In genomic region chr7:49452274-49452673, GRCm38 (mm10) we compare ENCODE assay signal across 31 mouse cellular contexts.
DNase-seq lines count a peak whose midpoint lies in the region; ATAC-seq and TF ChIP-seq lines count a peak whose summit lies in the region.
"Had no signal": no experiment of that assay in that cellular context is flagged by ENCODE, and none has a peak within 500 bp of the region (broad histone marks: within the 10 kb centered on the region; RNA-seq: fewer than 3 reads in every experiment).

No protein-coding gene starts in this region.

- intact Hi-C loops in heart, adult 2 months (cut with DNase I) = no loop called here
- intact Hi-C loops in heart, postnatal 36 days (cut with DNase I) = no loop called here

- no peaks in the 10 kb centered on the region for H3K27me3 ChIP-seq in intestine, embryonic 14.5 days (replicated peaks; ENCODE audit: control insufficient read depth, insufficient read depth, low read length)
- H3K27me3 ChIP-seq in intestine, postnatal 0 days (replicated peaks; ENCODE audit: control insufficient read depth, insufficient read depth, low read length) = no peaks in the 10 kb centered on the region
- H3K27me3 ChIP-seq in stomach, embryonic 14.5 days (ENCODE audit: control insufficient read depth, insufficient read depth, low read length) = no peaks in the 10 kb centered on the region
- no peaks in the 10 kb centered on the region for H3K27me3 ChIP-seq in stomach, postnatal 0 days (ENCODE audit: control insufficient read depth, insufficient read depth, low read length)
- H3K27me3 ChIP-seq in embryonic facial prominence, embryonic 10.5 days (replicated peaks; ENCODE audit: low read depth, poor library complexity, severe bottlenecking) = peaks cover 53% of the 10 kb centered on the region
- no peaks in the 10 kb centered on the region for H3K27me3 ChIP-seq in stomach, embryonic 16.5 days (ENCODE audit: control insufficient read depth, insufficient read depth, low read length)
- no peaks in the 10 kb centered on the region for H3K27me3 ChIP-seq in heart, adult 2 months (ENCODE audit: control insufficient read depth, insufficient read depth, low read length)
- H3K27me3 ChIP-seq: hindbrain, embryonic 13.5 days; liver, embryonic 12.5 days; midbrain, embryonic 15.5 days; neural tube, embryonic 15.5 days had no signal

- H3K4me2 ChIP-seq in intestine, embryonic 14.5 days (ENCODE audit: low read length) = peak overlapping the region; percentile 42
- no peak overlapping the region for H3K4me2 ChIP-seq in intestine, postnatal 0 days (replicated peaks; ENCODE audit: low read depth)
- peak overlapping the region; percentile 25; the same call in 1 of the 2 replicates for H3K4me2 ChIP-seq in stomach, embryonic 14.5 days (replicated peaks; ENCODE audit: low read depth, low read length)
- no peak overlapping the region for H3K4me2 ChIP-seq in stomach, postnatal 0 days (replicated peaks; ENCODE audit: low read depth)
- H3K4me2 ChIP-seq in stomach, embryonic 16.5 days (ENCODE audit: low read depth, low read length) = peak overlapping the region; percentile 13; the same call in 1 of the 2 replicates
- H3K4me2 ChIP-seq: embryonic facial prominence, embryonic 15.5 days; forebrain, embryonic 13.5 days; hindbrain, embryonic 13.5 days; limb, embryonic 12.5 days; liver, embryonic 12.5 days; midbrain, embryonic 15.5 days; neural tube, embryonic 15.5 days had no signal

- no peak for TF ChIP-seq CTCF in intestine, postnatal 0 days (IDR thresholded peaks at IDR 0.05; ENCODE audit: low read depth)
- TF ChIP-seq CTCF in stomach, postnatal 0 days (IDR thresholded peaks at IDR 0.05; ENCODE audit: low read depth) = no peak
- no peak for TF ChIP-seq CTCF in heart, adult 2 months (IDR thresholded peaks at IDR 0.05)

- H3K27ac ChIP-seq in intestine, embryonic 14.5 days (ENCODE audit: low read depth) = peak overlapping the region; percentile 9; the same call in 1 of the 2 replicates
- H3K27ac ChIP-seq in intestine, postnatal 0 days (ENCODE audit: low read depth, low read length) = no peak overlapping the region
- no peak overlapping the region for H3K27ac ChIP-seq in stomach, embryonic 14.5 days (ENCODE audit: low read length)
- no peak overlapping the region for H3K27ac ChIP-seq in stomach, postnatal 0 days (replicated peaks)
- peak overlapping the region; percentile 37; the same call in 1 of the 2 replicates for H3K27ac ChIP-seq in embryonic facial prominence, embryonic 10.5 days (replicated peaks)
- H3K27ac ChIP-seq in stomach, embryonic 16.5 days (ENCODE audit: low read length) = no peak overlapping the region
- H3K27ac ChIP-seq in heart, adult 2 months = no peak overlapping the region
- H3K27ac ChIP-seq: embryonic facial prominence, embryonic 15.5 days; forebrain, embryonic 13.5 days; hindbrain, embryonic 13.5 days; limb, embryonic 12.5 days; liver, embryonic 12.5 days; macrophage; midbrain, embryonic 15.5 days; neural tube, embryonic 15.5 days had no signal

- peaks cover 23% of the 10 kb centered on the region for H3K4me1 ChIP-seq in intestine, embryonic 14.5 days (replicated peaks; ENCODE audit: control insufficient read depth, insufficient read depth, low read length)
- no peaks in the 10 kb centered on the region for H3K4me1 ChIP-seq in intestine, postnatal 0 days (replicated peaks; ENCODE audit: control insufficient read depth, insufficient read depth, low read length)
- H3K4me1 ChIP-seq in stomach, embryonic 14.5 days (ENCODE audit: control insufficient read depth, insufficient read depth, low read length) = peaks cover 31% of the 10 kb centered on the region
- no peaks in the 10 kb centered on the region for H3K4me1 ChIP-seq in stomach, postnatal 0 days (replicated peaks; ENCODE audit: control insufficient read depth, insufficient read depth)
- peaks cover 48% of the 10 kb centered on the region for H3K4me1 ChIP-seq in embryonic facial prominence, embryonic 10.5 days
- H3K4me1 ChIP-seq in stomach, embryonic 16.5 days (ENCODE audit: control insufficient read depth, insufficient read depth, low read length) = peaks cover 34% of the 10 kb centered on the region
- H3K4me1 ChIP-seq in heart, adult 2 months (ENCODE audit: control insufficient read depth, insufficient read depth, low read length) = no peaks in the 10 kb centered on the region

- H3K36me3 ChIP-seq in intestine, embryonic 14.5 days (ENCODE audit: control insufficient read depth, insufficient read depth, low read length) = peaks cover 33% of the 10 kb centered on the region
- peaks cover 36% of the 10 kb centered on the region for H3K36me3 ChIP-seq in intestine, postnatal 0 days (ENCODE audit: control insufficient read depth, insufficient read depth)
- peaks cover 17% of the 10 kb centered on the region for H3K36me3 ChIP-seq in stomach, embryonic 14.5 days (ENCODE audit: control insufficient read depth, insufficient read depth, low read length)
- no peaks in the 10 kb centered on the region; the same call in 1 of the 2 replicates for H3K36me3 ChIP-seq in stomach, postnatal 0 days (ENCODE audit: control insufficient read depth, insufficient read depth, low read length)
- peaks cover 7% of the 10 kb centered on the region; the same call in 1 of the 2 replicates for H3K36me3 ChIP-seq in embryonic facial prominence, embryonic 10.5 days (replicated peaks)
- H3K36me3 ChIP-seq in stomach, embryonic 16.5 days (ENCODE audit: control insufficient read depth, insufficient read depth, low read length) = no peaks in the 10 kb centered on the region
- H3K36me3 ChIP-seq in heart, adult 2 months (ENCODE audit: control insufficient read depth, insufficient read depth, low read length) = no peaks in the 10 kb centered on the region
- H3K36me3 ChIP-seq: embryonic facial prominence, embryonic 15.5 days; G1E; limb, embryonic 12.5 days had no signal

- no peak for DNase-seq in intestine, embryonic 14.5 days (ENCODE audit: low spot score)
- DNase-seq in stomach, postnatal 0 days (ENCODE audit: low spot score) = no peak
- no peak for DNase-seq in embryonic facial prominence, embryonic 10.5 days (ENCODE audit: low spot score)
- DNase-seq in heart, adult 2 months = no peak
- DNase-seq in heart, postnatal 36 days = no peak
- DNase-seq: adrenal gland, postnatal 36 days; B cell, adult 2 months; cerebellum, adult 18-20 months; gastrocnemius, postnatal 25 days; heart, adult 18-20 months; heart, postnatal 14 days; kidney, adult 2 months; kidney, postnatal 4 days; layer of hippocampus, postnatal 36 days; liver, postnatal 0 days; retina, postnatal 1 day; right cerebral cortex, postnatal 25 days had no signal

- no peaks in the 10 kb centered on the region for H3K9me3 ChIP-seq in intestine, embryonic 14.5 days (ENCODE audit: control insufficient read depth, low read length)
- no peaks in the 10 kb centered on the region for H3K9me3 ChIP-seq in intestine, postnatal 0 days (ENCODE audit: control insufficient read depth)
- no peaks in the 10 kb centered on the region for H3K9me3 ChIP-seq in stomach, embryonic 14.5 days (ENCODE audit: control insufficient read depth, low read depth, low read length)
- no peaks in the 10 kb centered on the region for H3K9me3 ChIP-seq in stomach, postnatal 0 days (ENCODE audit: control insufficient read depth, low read length)
- H3K9me3 ChIP-seq in embryonic facial prominence, embryonic 10.5 days = no peaks in the 10 kb centered on the region
- no peaks in the 10 kb centered on the region for H3K9me3 ChIP-seq in stomach, embryonic 16.5 days (replicated peaks; ENCODE audit: control insufficient read depth, low read length)
- H3K9me3 ChIP-seq: embryonic facial prominence, embryonic 15.5 days; forebrain, embryonic 13.5 days; hindbrain, embryonic 13.5 days; limb, embryonic 12.5 days; liver, embryonic 12.5 days; midbrain, embryonic 10.5 days; midbrain, embryonic 15.5 days; neural tube, embryonic 15.5 days had no signal

- H3K9ac ChIP-seq in intestine, embryonic 14.5 days (ENCODE audit: low read length) = no peak overlapping the region
- no peak overlapping the region for H3K9ac ChIP-seq in intestine, postnatal 0 days (ENCODE audit: low read depth, low read length)
- no peak overlapping the region for H3K9ac ChIP-seq in stomach, embryonic 14.5 days (replicated peaks; ENCODE audit: low read depth, low read length)
- H3K9ac ChIP-seq in stomach, postnatal 0 days (ENCODE audit: low read length) = no peak overlapping the region
- no peak overlapping the region; the same call in 1 of the 2 replicates for H3K9ac ChIP-seq in stomach, embryonic 16.5 days (ENCODE audit: low read length)
- H3K9ac ChIP-seq in heart, adult 2 months (ENCODE audit: low read depth, low read length) = no peak overlapping the region
- H3K9ac ChIP-seq: embryonic facial prominence, embryonic 15.5 days; forebrain, embryonic 13.5 days; hindbrain, embryonic 13.5 days; limb, embryonic 12.5 days; liver, embryonic 12.5 days; liver, postnatal 0 days; midbrain, embryonic 15.5 days; neural tube, embryonic 15.5 days had no signal

- WGBS in intestine, embryonic 14.5 days = 61% methylated on average over 11 of the region's 11 CpGs
- WGBS in intestine, postnatal 0 days = 76% methylated on average over 11 of the region's 11 CpGs
- WGBS in stomach, embryonic 14.5 days = 57% methylated on average over 11 of the region's 11 CpGs
- WGBS in stomach, postnatal 0 days = 79% methylated on average over 11 of the region's 11 CpGs
- 65% methylated on average over 11 of the region's 11 CpGs for WGBS in embryonic facial prominence, embryonic 10.5 days
- WGBS in stomach, embryonic 16.5 days = 77% methylated on average over 11 of the region's 11 CpGs
- WGBS in heart, adult 2 months = 82% methylated on average over 11 of the region's 11 CpGs

- no peak for TF ChIP-seq EP300 in stomach, postnatal 0 days (optimal IDR thresholded peaks at IDR 0.05)
- TF ChIP-seq EP300 in heart, adult 2 months (IDR thresholded peaks at IDR 0.05; ENCODE audit: insufficient read depth, low read depth, low read length) = no peak

- no peak overlapping the region for H3K4me3 ChIP-seq in intestine, embryonic 14.5 days (ENCODE audit: low read depth, low read length)
- H3K4me3 ChIP-seq in intestine, postnatal 0 days (ENCODE audit: low read depth, low read length) = no peak overlapping the region
- H3K4me3 ChIP-seq in stomach, embryonic 14.5 days (ENCODE audit: low read depth, low read length) = no peak overlapping the region
- no peak overlapping the region for H3K4me3 ChIP-seq in stomach, postnatal 0 days (ENCODE audit: low read depth, low read length)
- no peak overlapping the region for H3K4me3 ChIP-seq in embryonic facial prominence, embryonic 10.5 days
- no peak overlapping the region for H3K4me3 ChIP-seq in stomach, embryonic 16.5 days (replicated peaks; ENCODE audit: low read length)
- H3K4me3 ChIP-seq in heart, adult 2 months = no peak overlapping the region
- H3K4me3 ChIP-seq: embryonic facial prominence, embryonic 15.5 days; forebrain, embryonic 13.5 days; hindbrain, embryonic 13.5 days; limb, embryonic 12.5 days; liver, embryonic 12.5 days; midbrain, embryonic 10.5 days; midbrain, embryonic 15.5 days; neural tube, embryonic 15.5 days had no signal

- H3K79me2 ChIP-seq in heart, adult 2 months (replicated peaks; ENCODE audit: control insufficient read depth, insufficient read depth, low read length) = no peaks in the 10 kb centered on the region

- TF ChIP-seq POLR2A in heart, adult 2 months (IDR thresholded peaks at IDR 0.05; ENCODE audit: insufficient read depth, low read depth, low read length) = no peak

- ATAC-seq in intestine, embryonic 14.5 days (replicated peaks; ENCODE audit: low FRiP score, low TSS enrichment, low read depth) = no peak
- ATAC-seq in intestine, postnatal 0 days = no peak
- no peak for ATAC-seq in stomach, embryonic 14.5 days (ENCODE audit: insufficient number of reproducible peaks, insufficient read depth, low FRiP score, low read depth)
- no peak for ATAC-seq in stomach, postnatal 0 days (ENCODE audit: low FRiP score, low TSS enrichment)
- ATAC-seq in stomach, embryonic 16.5 days (ENCODE audit: insufficient read depth, low FRiP score) = no peak
- ATAC-seq: forebrain, embryonic 13.5 days; liver, embryonic 12.5 days; liver, postnatal 0 days; lung, postnatal 0 days; midbrain, embryonic 15.5 days had no signal

Comparison
In these comparisons a context has a peak if more than half of its experiments do, and no peak if none do; other contexts are left out.
1. H3K27ac ChIP-seq: peak in intestine, embryonic 14.5 days (single experiment) and embryonic facial prominence, embryonic 10.5 days (single experiment); none in intestine, postnatal 0 days (single experiment), stomach, embryonic 14.5 days (single experiment), stomach, postnatal 0 days (single experiment), stomach, embryonic 16.5 days (single experiment) and heart, adult 2 months (single experiment).
2. H3K4me2 ChIP-seq: peak in intestine, embryonic 14.5 days (single experiment), stomach, embryonic 14.5 days (single experiment) and stomach, embryonic 16.5 days (single experiment); none in intestine, postnatal 0 days (single experiment) and stomach, postnatal 0 days (single experiment).